In genomic region chr4:144586207-144586606, GRCm38 (mm10) we compare ENCODE assay signal across 19 mouse cellular contexts. TPM values are rescaled to one million over a fixed set of nuclear protein-coding genes. Genes with fewer than 3 reads are reported as not detected.
DNase-seq lines count a peak whose midpoint lies in the region; ATAC-seq and TF ChIP-seq lines count a peak whose summit lies in the region.
"Not testable (repeated sequence)": the region's sequence is repeated elsewhere in the genome, so short reads cannot be mapped to it uniquely, and the experiment has no call there.
"Had no signal": no experiment of that assay in that cellular context is flagged by ENCODE, and none has a peak within 500 bp of the region (broad histone marks: within the 10 kb centered on the region; RNA-seq: fewer than 3 reads in every experiment).

No protein-coding gene starts in this region.

- H3K27me3 ChIP-seq in forebrain, embryonic 14.5 days (replicated peaks; ENCODE audit: control insufficient read depth, insufficient read depth, low read length); heart, embryonic 14.5 days (ENCODE audit: control insufficient read depth, insufficient read depth, low read length); intestine, embryonic 15.5 days (replicated peaks); limb, embryonic 14.5 days (ENCODE audit: control insufficient read depth, insufficient read depth, low read length); lung, embryonic 14.5 days (ENCODE audit: insufficient read depth, low read length); midbrain, embryonic 12.5 days: not testable (repeated sequence)

- 80% methylated on average over 12 of the region's 16 CpGs for WGBS in forebrain, embryonic 14.5 days
- 76% methylated on average over 12 of the region's 16 CpGs for WGBS in heart, embryonic 14.5 days
- 81% methylated on average over 13 of the region's 16 CpGs for WGBS in intestine, embryonic 15.5 days
- 84% methylated on average over 12 of the region's 16 CpGs for WGBS in limb, embryonic 14.5 days
- WGBS in lung, embryonic 14.5 days = 84% methylated on average over 12 of the region's 16 CpGs
- 88% methylated on average over 12 of the region's 16 CpGs for WGBS in midbrain, embryonic 12.5 days

- peaks cover 24% of the 10 kb centered on the region for H3K9me3 ChIP-seq in forebrain, embryonic 14.5 days (replicated peaks; ENCODE audit: control insufficient read depth, low read length)
- H3K9me3 ChIP-seq in heart, embryonic 14.5 days (ENCODE audit: control insufficient read depth, low read length); intestine, embryonic 15.5 days; limb, embryonic 14.5 days (ENCODE audit: control insufficient read depth, low read length); lung, embryonic 14.5 days (ENCODE audit: low read depth, low read length): not testable (repeated sequence)
- H3K9me3 ChIP-seq in midbrain, embryonic 12.5 days = peaks cover 67% of the 10 kb centered on the region

- H3K4me2 ChIP-seq in forebrain, embryonic 14.5 days (ENCODE audit: low read length); heart, embryonic 14.5 days (ENCODE audit: low read length); intestine, embryonic 15.5 days (replicated peaks); limb, embryonic 14.5 days (replicated peaks; ENCODE audit: low read depth, low read length, severe bottlenecking); lung, embryonic 14.5 days; midbrain, embryonic 12.5 days (replicated peaks): not testable (repeated sequence)

- ATAC-seq in common myeloid progenitor, adult 5-6 weeks (replicated peaks; ENCODE audit: low read depth, poor library complexity, severe bottlenecking) = peak; percentile 42
- 0 out of 2 replicates have a peak, but pooled peaks have one; percentile 46 for ATAC-seq in forebrain, embryonic 14.5 days
- peak; percentile 50; the same call in 1 of the 2 replicates for ATAC-seq in heart, embryonic 14.5 days (ENCODE audit: insufficient number of reproducible peaks, insufficient read depth, low FRiP score, low read depth)
- peak; percentile 41; the same call in 1 of the 2 replicates for ATAC-seq in intestine, embryonic 15.5 days
- peak; percentile 26; the same call in 1 of the 2 replicates for ATAC-seq in limb, embryonic 14.5 days (ENCODE audit: low FRiP score, low read depth)
- ATAC-seq in lung, embryonic 14.5 days (ENCODE audit: insufficient read depth) = peak; percentile 38; the same call in 1 of the 2 replicates
- peak; percentile 62; the same call in 1 of the 2 replicates for ATAC-seq in midbrain, embryonic 12.5 days (ENCODE audit: low FRiP score, low read depth)

- not testable (repeated sequence) for H3K4me3 ChIP-seq in forebrain, embryonic 14.5 days (ENCODE audit: low read depth, low read length); heart, embryonic 14.5 days (ENCODE audit: control insufficient read depth in 1 of 2, insufficient read depth in 1 of 2, low read depth in 1 of 2, low read length in 2 of 2); intestine, embryonic 15.5 days (replicated peaks); limb, embryonic 14.5 days (replicated peaks; ENCODE audit: low read length); lung, embryonic 14.5 days (ENCODE audit: low read depth, low read length); midbrain, embryonic 12.5 days

- not testable (repeated sequence) for H3K9ac ChIP-seq in forebrain, embryonic 14.5 days (ENCODE audit: low read length); heart, embryonic 14.5 days (ENCODE audit: low read length); intestine, embryonic 15.5 days; limb, embryonic 14.5 days (ENCODE audit: low read depth, low read length, severe bottlenecking); lung, embryonic 14.5 days; midbrain, embryonic 12.5 days (replicated peaks)

- not testable (repeated sequence) for TF ChIP-seq POLR2A in limb, embryonic 14.5 days (IDR thresholded peaks at IDR 0.05; ENCODE audit: borderline replicate concordance, extremely low read depth, insufficient read depth, insufficient read length)

- not testable (repeated sequence) for H3K27ac ChIP-seq in forebrain, embryonic 14.5 days (ENCODE audit: low read depth, low read length); heart, embryonic 14.5 days (replicated peaks in 1 of 2; ENCODE audit: control insufficient read depth in 1 of 2, insufficient read depth in 1 of 2, low read depth in 2 of 2, low read length in 2 of 2); intestine, embryonic 15.5 days; limb, embryonic 14.5 days (replicated peaks; ENCODE audit: low read depth, low read length); lung, embryonic 14.5 days (ENCODE audit: low read depth); midbrain, embryonic 12.5 days (replicated peaks)

- H3K4me1 ChIP-seq in forebrain, embryonic 14.5 days (ENCODE audit: control insufficient read depth, insufficient read depth, low read length); heart, embryonic 14.5 days (ENCODE audit: control insufficient read depth in 2 of 2, insufficient read depth in 2 of 2, low read length in 2 of 2); intestine, embryonic 15.5 days (replicated peaks); limb, embryonic 14.5 days (ENCODE audit: control insufficient read depth, insufficient read depth, low read length); lung, embryonic 14.5 days (ENCODE audit: insufficient read depth); midbrain, embryonic 12.5 days: not testable (repeated sequence)

- not testable (repeated sequence) for DNase-seq in forebrain, embryonic 14.5 days (ENCODE audit: low spot score); limb, embryonic 14.5 days (ENCODE audit: low spot score); lung, embryonic 14.5 days

- not testable (repeated sequence) for H3K36me3 ChIP-seq in forebrain, embryonic 14.5 days (ENCODE audit: control insufficient read depth, insufficient read depth, low read length); heart, embryonic 14.5 days (ENCODE audit: control insufficient read depth, insufficient read depth, low read length); intestine, embryonic 15.5 days; limb, embryonic 14.5 days (ENCODE audit: control insufficient read depth, insufficient read depth, low read length); lung, embryonic 14.5 days (ENCODE audit: insufficient read depth); midbrain, embryonic 12.5 days

- TF ChIP-seq CTCF in lung, embryonic 14.5 days (IDR thresholded peaks at IDR 0.05; ENCODE audit: low read depth) = not testable (repeated sequence)

RNA-seq across cellular contexts. Expression of gene Gm13124, which starts 21.3 kb away (rescaled TPM):
- not detected in 2 replicates for total RNA-seq in common myeloid progenitor, adult 5-6 weeks (2017)
- polyA plus RNA-seq in forebrain, embryonic 14.5 days (2014; fragmentation: Nextera tagmentation; extraction: Ambion mirVana) = not detected in 2 replicates
- polyA plus RNA-seq in heart, embryonic 14.5 days (2014; fragmentation: Nextera tagmentation; extraction: Ambion mirVana) = not detected in 2 replicates
- not detected in 2 replicates for polyA plus RNA-seq in intestine, embryonic 15.5 days (2015; fragmentation: Nextera tagmentation; extraction: Ambion mirVana)
- polyA plus RNA-seq in limb, embryonic 14.5 days (2012; rRNA removed) = not detected in 2 replicates
- polyA plus RNA-seq in limb, embryonic 14.5 days (2014; fragmentation: Nextera tagmentation; extraction: Ambion mirVana) = not detected in 2 replicates
- not detected in 2 replicates for polyA plus RNA-seq in lung, embryonic 14.5 days (2014; fragmentation: Nextera tagmentation; extraction: Ambion mirVana)
- not detected in 2 replicates for polyA plus RNA-seq in midbrain, embryonic 12.5 days (2016; fragmentation: Nextera tagmentation; extraction: Ambion mirVana)
- total RNA-seq: adrenal gland, postnatal 10 days; gastrocnemius, adult 2 months; gastrocnemius, postnatal 4 days; heart, postnatal 14 days; left cerebral cortex, postnatal 14 days had no signal
- polyA plus RNA-seq: cerebellum, adult 2 months; embryonic facial prominence, embryonic 13.5 days; frontal cortex, adult 2 months; hindbrain, embryonic 14.5 days; inflammation-experienced regulatory T-cells, adult 6 months; limb, embryonic 13.5 days; thymus, postnatal 0 days had no signal

RNA-seq across cellular contexts. Expression of gene Aadacl4, which starts 27.3 kb away (rescaled TPM):
- not detected in 2 replicates for total RNA-seq in common myeloid progenitor, adult 5-6 weeks (2017)
- polyA plus RNA-seq in forebrain, embryonic 14.5 days (2014; fragmentation: Nextera tagmentation; extraction: Ambion mirVana) = not detected in 2 replicates
- polyA plus RNA-seq in heart, embryonic 14.5 days (2014; fragmentation: Nextera tagmentation; extraction: Ambion mirVana) = not detected in 2 replicates
- not detected in 2 replicates for polyA plus RNA-seq in intestine, embryonic 15.5 days (2015; fragmentation: Nextera tagmentation; extraction: Ambion mirVana)
- not detected in 2 replicates for polyA plus RNA-seq in limb, embryonic 14.5 days (2012; rRNA removed)
- polyA plus RNA-seq in limb, embryonic 14.5 days (2014; fragmentation: Nextera tagmentation; extraction: Ambion mirVana) = not detected in 2 replicates
- not detected in 2 replicates for polyA plus RNA-seq in lung, embryonic 14.5 days (2014; fragmentation: Nextera tagmentation; extraction: Ambion mirVana)
- not detected in 2 replicates for polyA plus RNA-seq in midbrain, embryonic 12.5 days (2016; fragmentation: Nextera tagmentation; extraction: Ambion mirVana)
- total RNA-seq: adrenal gland, postnatal 10 days; gastrocnemius, adult 2 months; gastrocnemius, postnatal 4 days; heart, postnatal 14 days; left cerebral cortex, postnatal 14 days had no signal
- polyA plus RNA-seq: cerebellum, adult 2 months; embryonic facial prominence, embryonic 13.5 days; frontal cortex, adult 2 months; hindbrain, embryonic 14.5 days; inflammation-experienced regulatory T-cells, adult 6 months; limb, embryonic 13.5 days; thymus, postnatal 0 days had no signal
